Mouse (Mus musculus) small intestine, adult 2 months (tissue): ENCODE results near the gene Trim56.

ENCODE experiments used
- CTCF ChIP-seq: fragments of 200-500 bp; IDR thresholded peaks from 2 replicates; pipeline ENCODE4 v1.5.1; 2012; ENCODE audit warnings: low read depth, mild to moderate bottlenecking, control low read depth, inconsistent platforms, low read length, moderate library complexity, mixed read lengths; ENCODE audit not compliant: insufficient replicate concordance, insufficient read length; ENCODE audit errors: extremely low read depth
- POLR2A ChIP-seq: fragments of 200-500 bp; IDR thresholded peaks from 2 replicates; pipeline ENCODE4 v1.6.1; 2012; ENCODE audit warnings: low read depth, mild to moderate bottlenecking, control low read depth, inconsistent platforms, low read length, moderate library complexity

GRCm38 (mm10) chr5:137065454-137065853 is 50.6 kb downstream of the Trim56 start:
- TF ChIP-seq POLR2A (no peak), CTCF (no peak)
